ENCODE assay signal across 7 mouse cellular contexts in genomic region chr19:10710088-10710511, GRCm38 (mm10). TPM values are rescaled to one million over a fixed set of nuclear protein-coding genes. Genes with fewer than 3 reads are reported as not detected.
DNase-seq lines count a peak whose midpoint lies in the region; ATAC-seq lines count a peak whose summit lies in the region.

No protein-coding gene starts in this region.

- peak; percentile 31; the same call in 1 of the 2 replicates for ATAC-seq in hindbrain, embryonic 16.5 days

- H3K4me1 ChIP-seq in hindbrain, embryonic 16.5 days (ENCODE audit: control insufficient read depth, insufficient read depth, low read depth, low read length): peaks cover 20% of the 10 kb centered on the region

- H3K27ac ChIP-seq in hindbrain, embryonic 16.5 days (ENCODE audit: low read depth, low read length): peak overlapping the region; percentile 85

- peaks cover 28% of the 10 kb centered on the region for H3K36me3 ChIP-seq in hindbrain, embryonic 16.5 days (ENCODE audit: control insufficient read depth, insufficient read depth, low read length)

- H3K9me3 ChIP-seq in hindbrain, embryonic 16.5 days (ENCODE audit: control insufficient read depth, low read length): no peaks in the 10 kb centered on the region

- 0 out of 2 replicates have a peak overlapping the region, but pooled peaks have one; percentile 20 for H3K9ac ChIP-seq in hindbrain, embryonic 16.5 days (ENCODE audit: low read depth, low read length)

- H3K4me2 ChIP-seq in hindbrain, embryonic 16.5 days (ENCODE audit: low read length): no peak overlapping the region

- WGBS in hindbrain, embryonic 16.5 days: 38% methylated on average over 9 of the region's 9 CpGs

- H3K27me3 ChIP-seq in hindbrain, embryonic 16.5 days (replicated peaks; ENCODE audit: control insufficient read depth, insufficient read depth, low read length): no peaks in the 10 kb centered on the region

- DNase-seq in adipocyte (ENCODE audit: low spot score): peak; percentile 80
- peak; percentile 44 to 74 for DNase-seq in cerebellum, postnatal 4 days (ENCODE audit: low spot score in 2 of 2)
- peak; percentile 72 to 79 for DNase-seq in frontal cortex, postnatal 36 days (ENCODE audit: low spot score in 2 of 2)
- DNase-seq in layer of hippocampus, postnatal 36 days: peak; percentile 71 to 72
- DNase-seq in lung, postnatal 4 days: peak; percentile 57 to 65
- peak; percentile 54 to 65 for DNase-seq in right cerebral cortex, postnatal 36 days (ENCODE audit: low spot score in 2 of 2)

- no peak overlapping the region for H3K4me3 ChIP-seq in hindbrain, embryonic 16.5 days (ENCODE audit: low read length)

RNA-seq across cellular contexts. Expression of gene Vps37c, which starts 21.6 kb away (rescaled TPM):
- 27.7 and 35.0 TPM in 2 replicates for polyA plus RNA-seq in hindbrain, embryonic 16.5 days (2015; fragmentation: Nextera tagmentation; extraction: Ambion mirVana)
- total RNA-seq in layer of hippocampus, postnatal 36 days (2021): 10 to 100 TPM; 24.2 to 26.7 TPM

RNA-seq across cellular contexts. Expression of gene Cd5, which starts 28.7 kb away (rescaled TPM):
- 0.09 and 0.28 TPM in 2 replicates for polyA plus RNA-seq in hindbrain, embryonic 16.5 days (2015; fragmentation: Nextera tagmentation; extraction: Ambion mirVana)
- total RNA-seq in layer of hippocampus, postnatal 36 days (2021): not detected

RNA-seq across cellular contexts. Expression of gene Pga5, which starts 32.2 kb away (rescaled TPM):
- polyA plus RNA-seq in hindbrain, embryonic 16.5 days (2015; fragmentation: Nextera tagmentation; extraction: Ambion mirVana): not detected in 2 replicates
- not detected for total RNA-seq in layer of hippocampus, postnatal 36 days (2021)
